Mouse (Mus musculus) ES-E14 (cell line): ENCODE results near the gene Endou. TPM values are rescaled to one million over a fixed set of nuclear protein-coding genes. Genes with fewer than 3 reads are reported as not detected.

ENCODE experiments used
- DNase-seq: peaks from one replicate; pipeline ENCODE4 v3.0.0-alpha.2; 2013; ENCODE audit warnings: low read depth, low spot score
- H3K27ac ChIP-seq: 2 replicates; pipeline ENCODE4 v1.5.1; 2012; ENCODE audit warnings: low read depth, mild to moderate bottlenecking, low read length, moderate library complexity, mixed read lengths; ENCODE audit not compliant: poor library complexity, insufficient read depth, severe bottlenecking
- H3K36me3 ChIP-seq: 2 replicates; pipeline ENCODE4 v1.6.1; 2012; ENCODE audit warnings: mild to moderate bottlenecking, low read length, moderate library complexity, mixed read lengths; ENCODE audit not compliant: control insufficient read depth, poor library complexity, insufficient read depth, severe bottlenecking
- H3K4me1 ChIP-seq, 2 experiments: fragments of 150-350 bp in 1 of 2; sonication (generic) in 1 of 2; 2 replicates each; pipeline ENCODE4 v1.6.1; 2012; ENCODE audit warnings: low read length in 2 of 2, mild to moderate bottlenecking in 1 of 2, mixed read lengths in 1 of 2; ENCODE audit not compliant: control insufficient read depth in 2 of 2, insufficient read depth in 2 of 2, poor library complexity in 1 of 2
- H3K4me3 ChIP-seq, 2 experiments: fragments of 150-350 bp in 1 of 2; sonication (generic) in 1 of 2; 2 replicates each; pipeline ENCODE4 v1.5.1; 2012; ENCODE audit warnings: low read length in 2 of 2, low read depth in 1 of 2, mild to moderate bottlenecking in 1 of 2, mixed read lengths in 1 of 2; ENCODE audit not compliant: insufficient read depth in 1 of 2, poor library complexity in 1 of 2, severe bottlenecking in 1 of 2
- H3K9ac ChIP-seq: 2 replicates; pipeline ENCODE4 v1.6.1; 2012; ENCODE audit warnings: low read depth, mild to moderate bottlenecking, low read length, mixed read lengths; ENCODE audit not compliant: poor library complexity, insufficient read depth, severe bottlenecking
- H3K9me3 ChIP-seq: fragments of 150-350 bp; sonication (generic); 2 replicates; pipeline ENCODE4 v1.6.1; 2012; ENCODE audit warnings: low read depth, mild to moderate bottlenecking, low read length; ENCODE audit not compliant: control insufficient read depth, insufficient read depth
- CHD2 ChIP-seq: IDR thresholded peaks from 2 replicates; pipeline ENCODE4 v1.6.1; 2014; ENCODE audit warnings: mild to moderate bottlenecking, low read depth, low read length, inconsistent platforms
- HCFC1 ChIP-seq: IDR thresholded peaks from 2 replicates; pipeline ENCODE4 v1.6.1; 2012; ENCODE audit warnings: low read length, inconsistent platforms, borderline replicate concordance; ENCODE audit not compliant: insufficient read depth
- MAFK ChIP-seq: IDR thresholded peaks from 2 replicates; pipeline ENCODE4 v1.6.1; 2014; ENCODE audit warnings: mild to moderate bottlenecking, low read depth, low read length, inconsistent platforms; ENCODE audit not compliant: insufficient read depth
- ZC3H11A ChIP-seq: IDR thresholded peaks from 2 replicates; pipeline ENCODE4 v1.6.1; 2012; ENCODE audit warnings: low read depth, mild to moderate bottlenecking, inconsistent platforms, low read length, borderline replicate concordance
- ZNF384 ChIP-seq: IDR thresholded peaks from 2 replicates; pipeline ENCODE4 v1.6.1; 2012; ENCODE audit warnings: low read depth, low read length, inconsistent platforms
- in situ Hi-C, 2 experiments: fragments of 600-800 bp; cut with MboI; formaldehyde crosslinking; loops; one replicate each; pipeline ENCODE4 v1.15.1; 2025; ENCODE audit warnings: low sequenced_read_pairs in 2 of 2, inconsistent platforms in 1 of 2; ENCODE audit not compliant: unreplicated experiment in 2 of 2
- total RNA-seq: library from RNA; depleted of rRNA; stranded (reverse); fragments of 300-350 nt; gene quantifications from 2 replicates; pipeline ENCODE4 v1.2.3, GENCODE M21; 2012

Endou gene
- total RNA-seq, 1 experiment: 0.31 TPM

GRCm38 (mm10) chr15:97726310-97726709, 4.8 kb downstream of the Endou start:
- TF ChIP-seq MAFK (no peak), ZNF384 (no peak), ZC3H11A (no peak), HCFC1 (no peak)
- Histone ChIP-seq H3K27ac (no peak overlapping the region), H3K36me3 (no peaks in the 10 kb centered on the region)

GRCm38 (mm10) chr15:97725198-97725785, 5.8 kb downstream of the Endou start:
- in situ Hi-C loops: no loop called here
- TF ChIP-seq MAFK (no peak), ZNF384 (no peak), ZC3H11A (no peak), HCFC1 (no peak), CHD2 (no peak)
- no peaks in the 10 kb centered on the region for H3K4me1 ChIP-seq

More at GRCm38 (mm10) chr15:97726310-97726709, 4.8 kb downstream of the Endou start:
- in situ Hi-C loops: no loop called here
- DNase-seq: no peak
- Histone ChIP-seq H3K4me1 (no peaks in the 10 kb centered on the region), H3K9ac (no peak overlapping the region), H3K9me3 (no peaks in the 10 kb centered on the region), H3K4me3 (no peak overlapping the region)

GRCm38 (mm10) chr15:97724346-97725197, 6.6 kb downstream of the Endou start:
- no peaks in the 10 kb centered on the region for H3K9me3 ChIP-seq
- H3K27ac ChIP-seq: no peak overlapping the region
- TF ChIP-seq HCFC1 (no peak), MAFK (no peak), ZC3H11A (no peak), ZNF384 (no peak), CHD2 (no peak)
- in situ Hi-C loops: no loop called here
- H3K9ac ChIP-seq: no peak overlapping the region
- DNase-seq: no peak
- no peaks in the 10 kb centered on the region for H3K36me3 ChIP-seq
- H3K4me3 ChIP-seq: no peak overlapping the region
- no peaks in the 10 kb centered on the region for H3K4me1 ChIP-seq

More at GRCm38 (mm10) chr15:97725198-97725785, 5.8 kb downstream of the Endou start:
- H3K9me3 ChIP-seq: no peaks in the 10 kb centered on the region
- H3K4me3 ChIP-seq: no peak overlapping the region
- H3K9ac ChIP-seq: no peak overlapping the region
- H3K27ac ChIP-seq: no peak overlapping the region
- no peaks in the 10 kb centered on the region for H3K36me3 ChIP-seq
- DNase-seq: no peak

GRCm38 (mm10) chr15:97723536-97724345, 7.4 kb downstream of the Endou start:
- Histone ChIP-seq H3K9ac (no peak overlapping the region), H3K27ac (no peak overlapping the region), H3K4me1 (no peaks in the 10 kb centered on the region), H3K4me3 (no peak overlapping the region), H3K9me3 (no peaks in the 10 kb centered on the region), H3K36me3 (no peaks in the 10 kb centered on the region)
- in situ Hi-C loops: no loop called here
- TF ChIP-seq ZNF384 (no peak), CHD2 (no peak), MAFK (no peak), ZC3H11A (no peak), HCFC1 (no peak)
- DNase-seq: no peak
